Mouse (Mus musculus): ENCODE data around the gene Syngr1.

The Syngr1 gene

DNA sequence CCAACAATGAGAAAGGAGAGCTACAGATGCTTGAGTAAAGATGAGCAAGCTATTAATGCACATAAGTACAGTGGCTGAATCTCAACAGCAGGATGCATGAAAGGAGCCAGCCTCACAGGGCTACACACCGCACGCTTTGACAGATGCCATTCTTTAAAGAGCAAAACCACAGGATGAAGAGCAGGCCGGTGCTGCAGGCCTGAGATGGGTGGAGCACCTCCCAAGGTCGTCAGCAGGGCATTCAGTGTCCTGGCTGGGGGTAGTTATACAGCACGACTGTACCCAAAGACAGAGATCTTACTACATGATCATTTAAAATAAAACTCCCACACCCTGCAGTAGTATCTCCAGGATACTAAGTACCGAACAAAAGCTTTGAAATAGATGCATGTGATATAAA is 55.0 kb downstream of the Syngr1 start:
- no peak for DNase-seq (ENCODE audit: low spot score)

DNA sequence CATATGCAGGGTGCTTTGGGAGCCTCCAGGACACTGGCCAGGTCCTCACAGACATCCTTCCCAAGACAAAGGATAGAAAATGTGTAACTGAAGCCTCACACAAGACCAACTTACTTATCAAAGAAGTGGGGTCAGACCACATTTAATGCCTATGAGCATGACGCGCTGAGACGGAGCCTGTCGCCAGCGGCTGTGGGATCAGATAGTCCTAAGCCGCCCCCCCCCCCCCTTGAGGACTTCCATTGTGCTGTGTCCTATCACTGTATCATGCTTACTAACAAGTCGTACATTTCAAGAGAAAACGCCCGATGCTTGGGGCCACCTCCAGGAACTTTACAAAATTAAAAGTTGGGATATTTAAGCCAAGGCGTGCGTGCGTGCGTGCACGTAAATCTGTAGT is 56.0 kb downstream of the Syngr1 start:
- no peak for DNase-seq (ENCODE audit: low spot score)

DNA sequence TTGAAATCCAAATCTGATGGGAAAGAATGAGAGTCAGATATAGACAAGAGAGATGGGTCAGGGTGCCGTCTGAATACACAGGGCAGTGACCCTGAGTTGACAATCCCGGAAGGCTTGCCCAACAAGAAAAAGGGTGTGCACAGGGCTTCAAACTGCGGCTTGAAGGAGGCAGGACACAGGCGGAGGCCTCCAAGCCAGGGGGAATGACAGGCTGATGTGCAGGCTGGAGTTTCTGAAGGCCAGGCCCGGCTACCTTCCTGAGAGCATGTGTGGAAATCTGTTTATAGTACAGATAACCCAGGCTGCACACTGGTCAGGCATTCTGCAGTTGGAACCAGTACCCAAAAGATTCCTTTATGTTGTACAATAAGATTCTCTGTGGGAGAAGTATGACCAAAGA is 56.4 kb downstream of the Syngr1 start:
- no peak for DNase-seq (ENCODE audit: low spot score)

DNA sequence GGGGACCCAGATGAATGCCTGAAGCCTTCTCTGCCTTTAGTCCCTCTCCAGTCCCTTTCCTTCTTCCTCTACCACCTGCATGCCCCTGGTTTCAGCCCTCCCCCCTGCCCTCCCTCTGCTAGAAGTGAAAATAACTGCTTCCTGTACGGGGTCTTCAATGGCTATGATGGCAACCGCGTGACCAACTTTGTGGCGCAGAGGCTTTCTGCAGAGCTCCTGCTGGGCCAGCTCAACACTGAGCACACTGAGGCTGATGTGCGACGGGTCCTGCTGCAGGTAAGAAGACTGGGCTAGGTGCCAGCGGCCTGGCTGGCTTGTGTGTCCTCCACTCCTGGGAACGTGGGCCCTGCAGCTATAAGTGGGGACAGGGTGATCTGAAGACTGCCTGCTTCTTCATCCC is 57.4 kb downstream of the Syngr1 start:
- no peak for DNase-seq (ENCODE audit: low spot score)

DNA sequence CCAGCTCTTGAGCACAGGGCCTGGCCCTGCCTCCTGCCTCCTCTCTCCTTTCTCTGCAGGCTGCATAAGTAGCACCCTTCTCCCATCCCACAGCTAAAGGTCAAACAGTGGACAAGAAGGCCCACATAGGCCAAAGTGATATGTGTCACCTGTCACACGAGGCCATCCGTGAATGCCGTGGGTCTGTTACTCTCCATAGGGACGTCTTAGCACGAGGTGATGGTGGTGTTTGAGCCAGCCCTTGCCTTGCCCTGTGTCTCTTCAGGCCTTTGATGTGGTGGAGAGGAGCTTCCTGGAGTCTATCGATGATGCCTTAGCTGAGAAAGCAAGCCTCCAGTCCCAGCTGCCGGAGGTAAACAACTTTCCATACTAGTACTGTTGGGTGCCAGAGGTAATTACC is 58.4 kb downstream of the Syngr1 start:
- DNase-seq (ENCODE audit: low spot score) = no peak

DNA sequence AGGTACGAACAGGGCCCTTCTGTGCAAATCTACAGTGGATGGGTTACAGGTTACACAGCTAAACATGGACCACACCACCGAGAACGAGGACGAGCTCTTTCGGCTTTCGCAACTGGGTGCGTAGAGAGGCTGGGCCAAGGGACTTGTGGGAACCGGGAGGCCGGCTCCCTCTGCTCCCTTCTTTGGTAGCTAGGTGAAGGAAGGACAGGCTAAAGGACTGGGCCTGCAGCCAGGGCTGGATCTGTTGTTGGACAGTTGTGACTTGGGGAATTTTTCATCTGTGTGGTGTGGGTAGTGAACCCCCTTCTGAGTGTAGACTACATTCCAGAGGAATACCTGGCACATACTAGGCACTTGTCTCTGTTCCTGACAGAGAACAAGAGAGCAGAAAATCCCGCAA is 61.5 kb downstream of the Syngr1 start:
- peak; percentile 31 for DNase-seq (ENCODE audit: low spot score)

DNA sequence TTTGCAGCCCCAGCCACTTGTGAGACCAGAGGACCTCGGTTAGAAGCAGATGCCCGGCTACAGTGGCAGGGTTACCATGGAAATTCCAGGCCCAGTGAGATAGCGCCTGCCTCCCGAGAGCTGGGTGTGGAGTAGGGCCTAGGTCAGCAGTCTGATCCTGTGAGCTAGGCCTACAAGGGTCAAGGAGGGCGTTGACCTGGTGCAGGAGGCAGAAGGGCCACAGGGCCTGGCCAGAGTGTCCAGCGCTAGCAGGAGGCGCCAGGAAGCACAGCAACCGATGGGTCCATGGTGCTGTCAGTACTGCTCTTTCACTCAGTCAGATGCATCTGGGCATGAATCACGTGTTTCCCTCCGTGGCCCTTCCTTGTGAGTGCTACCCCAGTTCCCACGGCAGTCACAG is 62.6 kb downstream of the Syngr1 start:
- DNase-seq (ENCODE audit: low spot score) = no peak

DNA sequence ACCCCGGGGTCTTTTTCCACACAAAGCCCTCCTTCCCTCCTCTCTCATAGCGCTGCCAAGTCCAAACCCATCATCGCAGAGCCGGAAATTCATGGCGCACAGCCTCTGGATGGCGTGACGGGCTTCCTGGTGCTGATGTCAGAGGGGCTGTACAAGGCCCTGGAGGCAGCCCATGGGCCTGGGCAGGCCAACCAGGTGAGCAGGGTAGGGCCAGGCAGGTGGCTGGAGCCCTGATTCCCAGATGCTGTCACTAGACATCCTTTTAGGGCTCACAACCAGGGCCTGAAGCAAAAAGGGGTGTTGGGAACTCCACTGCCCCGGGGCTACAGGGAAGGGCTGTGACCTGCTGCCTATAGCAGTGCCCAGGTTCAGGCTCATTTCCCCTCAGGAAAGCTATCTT is 64.6 kb downstream of the Syngr1 start:
- no peak for DNase-seq (ENCODE audit: low spot score)

DNA sequence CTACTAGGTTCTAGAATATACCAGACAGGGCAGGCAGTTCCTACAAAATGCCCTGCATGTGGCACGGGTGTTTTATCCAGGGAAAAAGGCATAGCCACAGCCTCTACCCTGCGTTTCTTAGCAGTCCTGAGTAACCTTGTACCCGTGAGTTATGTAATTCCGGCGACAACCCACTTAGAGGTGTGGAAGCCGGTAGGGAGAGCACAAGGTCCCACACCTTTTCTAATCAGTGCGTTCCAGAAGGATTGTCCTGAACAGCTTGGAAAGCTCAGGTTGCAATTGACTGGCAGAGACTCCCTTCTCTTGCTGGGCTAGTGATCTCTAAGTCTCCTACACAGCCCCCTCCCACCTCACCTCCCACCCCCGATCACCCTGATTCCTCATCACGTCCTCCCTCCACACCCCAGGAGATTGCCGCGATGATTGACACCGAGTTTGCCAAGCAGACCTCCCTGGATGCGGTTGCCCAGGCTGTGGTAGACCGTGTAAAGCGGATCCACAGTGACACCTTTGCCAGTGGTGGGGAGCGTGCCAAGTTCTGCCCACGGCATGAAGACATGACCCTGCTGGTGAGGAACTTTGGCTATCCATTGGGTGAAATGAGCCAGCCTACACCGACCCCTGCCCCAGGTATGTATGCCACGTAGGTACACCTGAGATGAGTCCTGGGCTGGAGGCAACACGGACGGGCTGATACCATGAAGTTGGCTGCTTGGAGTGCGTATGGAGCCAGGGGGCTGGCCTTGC is 66.2 kb downstream of the Syngr1 start:
- no peak for DNase-seq (ENCODE audit: low spot score)

DNA sequence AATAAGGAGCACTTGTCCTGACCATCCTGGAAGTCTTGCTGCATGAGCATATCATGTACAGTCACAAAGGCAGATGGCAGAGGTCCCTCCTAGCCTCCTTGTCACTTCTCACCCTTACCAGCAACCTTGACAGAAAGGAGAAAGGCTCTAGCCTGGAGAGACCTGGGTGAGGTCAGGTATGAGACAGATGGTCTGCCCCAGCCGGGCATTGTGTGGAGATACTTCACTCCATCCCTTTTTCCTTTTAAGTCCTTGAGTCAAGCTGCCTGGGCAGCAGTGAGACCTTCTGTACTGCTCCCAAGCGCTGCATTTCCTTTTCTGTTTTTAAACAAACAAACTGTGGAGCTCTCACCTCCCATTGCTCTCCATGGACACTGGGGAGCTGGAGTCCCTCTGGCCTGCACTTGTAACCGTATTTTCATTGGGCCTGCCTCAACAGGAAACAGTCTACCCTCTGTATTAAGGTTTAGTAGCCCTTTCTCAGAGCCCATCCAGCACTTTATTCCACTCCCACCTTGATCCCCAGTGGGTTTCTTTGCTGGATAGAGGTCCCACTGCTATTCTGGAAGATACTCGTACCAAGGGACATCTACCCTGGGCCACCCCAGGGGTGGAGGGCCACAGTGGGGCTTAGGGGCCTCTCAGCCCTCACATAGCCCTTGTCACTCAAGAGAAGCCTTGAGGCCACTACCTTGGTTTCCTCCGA is 67.0 kb downstream of the Syngr1 start:
- DNase-seq (ENCODE audit: low spot score) = no peak

DNA sequence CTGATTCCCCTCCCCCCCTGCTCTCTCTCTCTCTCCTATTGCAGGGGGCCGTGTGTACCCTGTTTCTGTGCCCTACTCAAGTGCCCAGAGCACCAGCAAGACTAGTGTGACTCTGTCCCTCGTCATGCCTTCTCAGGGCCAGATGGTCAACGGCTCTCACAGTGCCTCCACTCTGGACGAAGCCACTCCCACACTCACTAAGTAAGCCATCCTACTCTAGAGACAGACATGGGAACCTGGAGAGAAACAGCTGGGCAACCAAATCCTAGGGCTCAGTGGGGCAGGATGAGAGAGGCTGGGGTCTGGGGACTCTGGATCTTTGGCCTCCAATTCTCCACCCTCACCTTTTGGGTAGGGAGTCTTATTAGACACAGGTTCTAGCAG is 67.6 kb downstream of the Syngr1 start:
- no peak for DNase-seq (ENCODE audit: low spot score)

DNA sequence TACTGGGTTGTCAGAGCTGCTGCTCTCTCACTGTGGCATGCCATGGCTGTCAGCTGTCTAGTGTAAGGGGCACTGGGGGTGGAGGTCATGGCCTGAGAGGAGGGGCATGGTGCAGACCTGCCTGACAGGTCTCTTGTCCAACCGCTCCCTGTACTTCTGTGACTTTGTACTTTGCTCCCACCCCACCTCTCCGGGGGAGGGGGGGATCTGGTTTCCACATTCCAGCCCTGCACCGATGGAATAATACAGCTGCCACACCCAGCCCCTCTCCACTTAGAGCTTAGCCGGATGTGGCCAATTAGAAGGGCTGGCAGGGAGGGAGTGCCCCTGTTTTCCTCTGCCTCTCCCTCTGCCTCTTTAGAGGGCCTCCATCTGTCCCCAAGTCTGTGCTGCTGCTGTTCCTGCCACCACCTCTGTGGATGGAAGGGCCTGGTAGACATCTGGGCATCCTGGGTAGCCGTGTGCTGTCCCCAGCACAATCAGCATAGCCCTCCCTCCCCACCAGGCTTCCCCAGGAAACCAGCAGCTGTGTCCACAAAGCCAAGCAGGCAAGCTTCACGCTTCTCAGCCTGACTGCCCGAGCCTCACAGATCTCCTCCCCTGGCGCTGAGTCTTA is 68.3 kb downstream of the Syngr1 start:
- DNase-seq (ENCODE audit: low spot score) = peak; percentile 71

DNA sequence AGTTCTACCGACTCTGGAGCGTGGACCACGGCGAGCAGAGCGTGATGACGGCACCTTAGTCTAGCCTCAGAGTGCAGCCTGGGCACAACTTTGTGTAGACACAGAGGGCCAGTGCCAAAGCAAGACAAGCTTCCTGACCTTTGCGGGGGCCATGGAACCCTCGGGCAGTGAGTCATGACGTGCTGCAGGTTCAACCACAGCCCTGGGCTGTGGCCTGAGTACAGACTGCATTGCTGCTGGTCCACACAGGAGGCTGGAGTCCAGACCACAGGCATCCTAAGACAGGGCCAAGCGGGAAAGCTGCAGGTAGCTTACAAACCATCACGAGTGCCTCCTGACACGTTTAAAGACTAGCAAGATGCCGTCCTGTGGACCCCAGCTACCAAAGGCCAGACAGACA is 69.1 kb downstream of the Syngr1 start:
- DNase-seq (ENCODE audit: low spot score) = no peak

DNA sequence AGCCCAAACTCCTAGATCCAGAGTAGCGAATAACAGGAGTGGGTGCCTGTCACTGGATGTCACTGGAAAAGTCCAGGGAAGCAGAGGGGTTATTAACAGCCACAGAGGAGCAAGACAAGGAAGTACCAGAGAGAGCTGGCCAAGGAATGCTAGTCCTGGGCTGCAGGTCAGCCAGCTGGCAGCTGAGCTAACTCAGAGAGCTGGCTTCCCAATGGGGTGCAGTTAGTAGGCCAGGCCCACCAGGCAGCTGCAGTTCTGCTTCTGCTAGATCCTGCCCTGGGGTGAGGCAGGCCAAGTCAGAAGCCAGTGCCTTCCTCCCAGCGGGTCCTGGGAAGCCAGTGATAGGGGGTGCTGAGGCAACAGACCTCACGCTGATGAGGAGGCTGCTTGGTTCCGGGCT is 69.6 kb downstream of the Syngr1 start:
- no peak for DNase-seq (ENCODE audit: low spot score)

DNA sequence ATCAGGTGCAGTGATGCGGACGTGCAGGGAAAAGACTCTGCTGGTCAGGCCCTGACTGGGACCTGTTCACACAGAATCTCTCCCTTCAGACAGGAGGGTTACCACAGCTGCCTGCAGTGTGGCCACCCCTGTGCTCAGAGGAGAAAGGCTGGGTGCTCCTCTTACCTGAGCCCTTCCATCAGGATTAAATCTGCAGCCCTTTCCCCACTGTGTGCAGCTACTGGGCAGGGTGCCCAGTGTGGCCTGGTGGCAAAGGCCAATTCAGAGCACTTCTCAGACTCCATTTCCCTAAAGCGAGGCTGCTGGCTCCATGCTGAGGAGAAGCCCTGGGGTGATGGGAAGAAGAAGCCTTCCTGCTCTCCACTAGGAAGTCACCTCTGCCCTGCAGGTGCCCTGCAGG is 70.1 kb downstream of the Syngr1 start:
- DNase-seq (ENCODE audit: low spot score) = no peak

DNA sequence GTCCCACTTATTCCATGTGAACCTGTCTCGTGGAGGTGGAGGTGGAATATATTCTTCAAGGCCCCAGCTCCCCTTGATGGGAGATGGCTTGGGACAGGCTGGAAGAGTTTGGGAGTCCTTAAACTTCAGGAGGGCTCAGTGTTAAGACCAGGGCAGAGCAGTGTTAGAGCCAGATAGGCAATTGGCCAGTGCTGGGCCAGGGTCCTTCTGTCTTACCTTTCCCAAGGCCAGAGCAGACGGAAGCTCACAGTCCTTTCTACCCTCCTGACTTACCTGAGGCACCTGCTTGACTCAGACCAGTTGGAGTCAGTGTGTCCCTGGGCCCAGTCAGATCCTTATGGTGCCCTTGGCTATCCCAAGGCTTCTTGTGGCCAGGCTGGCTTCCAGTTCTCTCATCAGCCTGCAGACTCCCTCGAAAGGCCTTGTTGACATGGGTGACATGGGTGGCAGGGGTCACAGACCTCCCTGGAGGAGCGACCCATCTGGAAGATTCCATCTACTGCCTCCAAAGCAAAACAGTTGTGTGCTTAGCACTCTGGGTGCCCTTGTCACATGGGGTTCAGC is 71.3 kb downstream of the Syngr1 start:
- no peak for DNase-seq (ENCODE audit: low spot score)

DNA sequence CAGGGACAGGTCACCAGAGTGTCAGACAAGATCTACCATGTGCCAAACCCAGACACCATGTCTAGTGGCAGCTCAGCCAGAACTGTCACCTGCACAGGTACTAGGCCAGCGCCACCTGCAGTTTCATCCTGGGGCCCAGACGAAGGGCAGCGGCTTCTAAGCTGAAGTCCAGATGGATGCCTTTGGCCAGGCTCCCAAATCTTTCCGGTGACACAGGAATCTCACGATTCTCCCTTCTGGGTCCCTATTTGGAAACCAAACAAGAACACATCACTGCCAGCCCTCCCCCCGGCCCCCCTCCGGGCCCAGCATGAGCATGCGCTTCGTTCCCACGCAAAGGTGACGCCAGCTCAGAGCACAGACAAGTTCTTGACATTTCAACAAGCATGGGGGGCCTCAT is 72.1 kb downstream of the Syngr1 start:
- DNase-seq (ENCODE audit: low spot score) = no peak

DNA sequence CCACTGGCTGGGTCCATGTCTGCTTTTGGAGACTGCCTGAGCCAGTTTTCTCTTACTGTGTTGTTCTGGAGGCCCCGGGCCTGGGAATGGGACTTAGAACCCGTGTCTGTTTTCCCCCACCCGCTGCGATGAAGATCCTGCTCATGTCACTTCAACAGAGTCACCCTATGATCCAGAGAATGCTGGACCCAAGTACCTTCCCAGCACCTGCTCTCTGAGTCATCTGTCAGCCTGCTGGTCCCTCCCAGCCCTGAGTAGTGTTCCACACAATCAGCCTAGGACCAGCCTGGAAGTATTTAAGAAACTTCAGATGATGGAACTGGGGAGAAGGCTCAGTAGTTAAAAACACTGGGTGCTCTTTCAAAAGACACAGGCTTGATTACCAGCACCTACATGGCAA is 72.6 kb downstream of the Syngr1 start:
- no peak for DNase-seq (ENCODE audit: low spot score)

DNA sequence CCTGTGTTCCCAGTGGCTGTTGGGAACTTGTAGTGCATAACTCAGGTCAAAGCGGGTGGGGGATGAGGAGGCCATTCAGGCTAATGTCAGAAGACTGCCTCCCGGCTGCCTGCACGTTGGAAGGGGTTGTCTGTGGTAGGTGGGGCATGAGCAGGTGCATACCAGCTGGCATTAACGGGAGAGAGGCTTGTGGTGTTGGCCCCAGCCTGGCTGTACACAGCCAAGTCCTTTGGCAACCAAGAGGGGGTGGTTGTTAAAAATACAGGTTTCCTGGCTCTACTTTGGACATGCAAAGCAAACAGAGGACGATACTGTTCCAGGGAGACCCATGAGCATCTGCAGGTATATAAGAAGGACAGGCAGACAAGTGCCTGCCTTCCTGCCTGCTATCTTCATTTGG is 74.3 kb downstream of the Syngr1 start:
- DNase-seq (ENCODE audit: low spot score) = no peak
